Mouse (Mus musculus) MN1 (cell line): ENCODE data around the gene Dhx37.
A peak's percentile ranks its signal among the peaks of the same experiment; 100 is the strongest.
"Not testable (repeated sequence)": the region's sequence is repeated elsewhere in the genome, so short reads cannot be mapped to it uniquely, and the experiment has no call there.

Experiments
- DNase-seq: peaks from one replicate; pipeline ENCODE4 v3.0.0-alpha.2; 2016; ENCODE audit warnings: low spot score

Gene Dhx37

GRCm38 (mm10) chr5:125389131-125389578, 44.8 kb downstream of the Dhx37 start, which contains the start of gene Gm10382:
Gene Gm10382 (plus strand): TSS chr5:125389322.
- peak; percentile 90 for DNase-seq

DNA sequence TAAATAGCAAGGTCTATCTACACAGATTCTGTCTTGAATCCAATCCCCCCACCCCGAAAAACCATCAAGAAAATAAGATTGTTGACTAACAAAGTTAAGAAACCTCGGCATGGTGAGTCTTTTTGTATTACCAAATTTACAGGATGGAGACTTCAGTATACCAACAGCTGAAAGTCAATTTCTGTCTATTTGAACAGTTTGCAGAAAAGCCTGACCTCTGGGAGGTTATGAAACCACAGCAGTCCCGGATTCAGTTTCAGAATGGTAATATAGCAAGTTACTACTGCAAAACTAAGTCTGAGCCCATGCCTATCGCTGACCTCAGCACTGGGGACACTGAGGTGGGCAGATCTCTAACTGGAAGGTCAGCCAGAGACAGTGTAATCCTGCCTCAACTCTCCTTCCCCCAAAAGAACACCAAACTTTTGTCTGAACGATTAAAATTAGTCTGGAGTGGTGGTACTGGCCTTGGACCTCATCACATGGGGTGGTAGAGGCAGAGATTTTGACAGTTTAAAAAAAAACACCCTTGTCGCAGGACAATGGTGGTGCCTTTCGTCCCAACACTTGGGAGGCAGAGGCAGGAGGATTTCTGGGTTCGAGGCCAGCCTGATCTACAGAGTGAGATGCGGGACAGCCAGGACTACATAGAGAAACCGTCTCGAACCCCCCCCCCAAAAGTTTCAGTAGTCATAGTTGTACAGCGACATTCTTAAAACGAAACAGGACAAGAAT, 45.4 kb downstream of the Dhx37 start:
- peak; percentile 48 for DNase-seq

DNA sequence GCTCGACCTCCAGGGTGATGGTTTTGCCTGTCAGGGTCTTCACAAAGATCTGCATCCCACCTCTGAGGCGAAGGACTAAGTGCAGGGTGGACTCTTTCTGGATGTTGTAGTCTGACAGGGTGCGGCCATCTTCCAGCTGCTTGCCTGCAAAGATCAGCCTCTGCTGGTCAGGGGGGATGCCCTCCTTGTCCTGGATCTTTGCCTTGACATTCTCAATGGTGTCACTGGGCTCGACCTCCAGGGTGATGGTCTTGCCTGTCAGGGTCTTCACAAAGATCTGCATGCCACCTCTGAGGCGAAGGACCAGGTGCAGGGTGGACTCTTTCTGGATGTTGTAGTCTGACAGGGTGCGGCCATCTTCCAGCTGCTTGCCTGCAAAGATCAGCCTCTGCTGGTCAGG, 46.6 kb downstream of the Dhx37 start:
- DNase-seq, result not testable (repeated sequence)

DNA sequence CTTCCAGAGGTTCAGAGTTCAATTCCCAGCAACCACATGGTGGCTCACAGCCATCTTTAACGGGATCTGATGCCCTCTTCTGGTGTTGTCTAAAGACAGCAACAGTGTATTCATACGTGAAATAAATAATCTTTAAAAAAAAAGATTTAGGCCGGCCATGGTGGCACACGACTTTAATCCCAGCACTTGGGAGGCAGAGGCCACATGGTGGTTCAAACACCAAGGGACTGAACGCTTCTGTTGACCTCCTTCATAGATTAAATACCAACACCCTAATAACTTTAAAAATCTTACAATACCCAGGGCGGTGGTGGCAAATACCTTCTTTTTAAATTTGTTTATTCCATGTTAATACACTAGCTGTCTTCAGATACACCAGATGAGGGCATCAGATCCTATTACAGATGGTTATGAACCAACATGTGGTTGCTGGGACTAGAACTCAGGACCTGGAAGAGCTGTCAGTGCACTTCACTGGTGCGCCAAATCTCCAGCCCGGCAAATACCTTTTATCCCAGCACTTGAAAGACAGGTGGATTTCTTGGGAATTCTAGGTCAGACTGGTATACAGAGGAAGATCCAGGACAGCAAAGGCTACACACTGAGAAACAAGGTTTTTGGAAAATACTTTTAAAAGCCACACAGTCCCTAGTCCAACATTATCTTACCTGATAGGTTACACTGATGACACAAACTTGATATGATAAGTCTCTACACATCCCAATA, 48.5 kb downstream of the Dhx37 start:
- peak; percentile 38 for DNase-seq

- DNase-seq, result peak; percentile 52
These were observed 49.3 kb downstream of the Dhx37 start for GRCm38 (mm10) chr5:125384512-125385214.

GRCm38 (mm10) chr5:125383637-125384420, 50.1 kb downstream of the Dhx37 start:
- peak; percentile 44 for DNase-seq

- peak; percentile 85 for DNase-seq
These were observed 51.0 kb downstream of the Dhx37 start for GRCm38 (mm10) chr5:125382673-125383558.

DNA sequence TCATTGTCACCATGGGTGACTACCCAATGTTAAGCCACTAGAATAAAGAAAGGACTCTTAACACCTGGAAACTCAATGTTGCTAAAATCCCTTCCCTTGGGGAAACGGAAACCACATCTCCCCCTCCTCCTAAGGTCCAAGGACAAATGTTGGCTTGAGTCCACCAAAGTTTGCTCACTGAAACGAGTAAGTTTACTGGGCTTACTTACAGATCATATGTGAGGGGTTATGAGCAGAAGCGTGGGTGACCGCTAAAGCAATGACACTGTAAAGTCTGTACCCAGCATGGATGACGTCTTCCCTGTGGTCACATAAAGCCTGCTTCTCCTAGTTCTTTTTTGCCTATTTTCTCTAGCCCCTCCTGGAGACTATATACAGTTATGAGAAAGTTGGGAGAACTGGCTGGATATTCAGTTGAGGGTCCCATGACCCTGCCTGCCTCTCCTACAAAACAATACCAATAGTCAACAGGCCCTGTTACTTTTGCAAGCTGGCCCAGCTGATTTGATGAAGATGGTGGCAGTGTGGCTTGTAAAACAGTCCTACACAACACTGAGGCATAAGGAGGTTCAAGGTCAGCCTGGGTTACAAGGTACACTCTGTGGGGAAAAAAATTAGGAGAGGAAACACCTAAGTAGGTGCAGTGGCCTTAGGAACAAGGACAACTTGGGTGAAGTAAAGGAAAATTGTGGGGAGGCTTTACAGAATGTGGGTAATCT, 51.8 kb downstream of the Dhx37 start:
- no peak for DNase-seq

DNA sequence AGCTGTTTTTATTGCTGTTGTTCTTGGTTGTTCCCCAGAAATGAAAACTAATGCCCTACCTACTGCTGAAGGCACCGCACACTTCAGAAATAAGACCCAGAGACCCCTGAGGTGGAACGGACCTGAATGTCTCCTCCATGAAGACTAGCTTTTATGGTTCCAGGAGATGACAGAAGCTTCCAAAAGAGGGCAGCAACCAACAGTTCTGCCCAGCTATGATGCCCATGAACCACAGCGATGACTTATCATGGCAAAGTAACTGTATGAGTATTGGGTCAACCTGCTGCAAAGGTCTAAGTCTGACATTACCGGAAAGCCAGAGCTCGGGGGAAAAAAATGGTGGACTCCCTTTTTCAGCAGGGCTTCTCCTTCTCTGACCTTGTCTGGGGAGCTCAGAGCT, 55.0 kb downstream of the Dhx37 start:
- no peak for DNase-seq

DNA sequence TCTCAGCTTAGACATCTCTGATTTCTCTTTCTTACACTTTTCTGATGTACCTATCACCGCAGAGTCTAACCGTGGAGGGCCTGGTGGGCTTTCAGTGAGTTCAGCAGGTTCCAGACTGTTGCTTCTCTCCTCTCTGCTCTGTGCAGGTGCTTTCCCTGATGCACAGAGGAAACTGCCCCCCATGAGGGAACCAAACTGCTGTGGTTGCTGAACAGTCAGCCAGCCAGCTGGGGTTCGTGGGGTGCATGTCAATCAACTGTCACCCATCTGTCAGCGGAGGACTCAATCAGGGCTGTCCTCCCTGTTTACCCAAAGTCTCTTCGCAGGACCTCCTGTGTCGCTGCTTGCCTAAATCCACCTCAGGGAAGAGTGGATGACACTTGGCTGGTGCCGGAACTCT, 56.7 kb downstream of the Dhx37 start:
- DNase-seq, result no peak

- DNase-seq, result no peak
These were observed 58.0 kb downstream of the Dhx37 start for GRCm38 (mm10) chr5:125375871-125376270.

GRCm38 (mm10) chr5:125372027-125372426, 61.9 kb downstream of the Dhx37 start:
- no peak for DNase-seq

DNA sequence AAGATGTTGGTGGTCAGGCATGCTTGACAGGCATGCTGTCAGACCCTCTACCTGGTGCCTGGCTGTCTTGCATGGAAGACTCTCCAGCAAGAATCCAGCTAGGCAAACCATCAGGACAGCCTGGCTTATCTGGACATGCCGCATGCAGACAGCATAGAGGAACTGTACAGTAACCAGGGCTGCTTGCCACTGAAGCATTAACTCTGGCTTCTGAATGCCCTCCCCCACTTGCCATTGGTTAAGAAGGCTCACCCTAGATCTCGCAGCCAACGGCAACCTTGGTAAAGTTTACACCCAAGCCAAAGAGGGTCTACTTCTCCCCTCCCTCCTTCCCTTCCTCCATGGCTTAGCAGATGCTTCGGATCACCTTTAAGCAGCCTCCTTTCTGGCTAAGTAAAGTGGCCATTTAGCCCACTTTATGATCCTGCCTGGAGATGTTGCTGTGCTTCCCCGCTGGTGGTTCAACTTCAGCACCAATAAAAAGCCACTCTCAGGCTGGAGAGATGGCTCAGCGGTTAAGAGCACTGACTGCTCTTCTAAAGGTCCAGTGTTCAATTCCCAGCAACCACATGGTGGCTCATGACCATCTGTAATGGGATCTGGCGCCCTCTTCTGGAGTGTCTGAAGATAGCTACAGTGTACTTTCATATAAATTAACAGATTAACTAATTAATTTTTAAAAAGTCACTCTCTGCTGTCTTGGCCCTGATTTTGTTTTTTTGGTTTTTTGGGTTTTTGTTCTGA, 62.8 kb downstream of the Dhx37 start:
- DNase-seq, result no peak

- peak; percentile 80 for DNase-seq
These were observed 65.4 kb downstream of the Dhx37 start for GRCm38 (mm10) chr5:125368568-125368967.

- no peak for DNase-seq
These were observed 65.8 kb downstream of the Dhx37 start for GRCm38 (mm10) chr5:125368156-125368555.

DNA sequence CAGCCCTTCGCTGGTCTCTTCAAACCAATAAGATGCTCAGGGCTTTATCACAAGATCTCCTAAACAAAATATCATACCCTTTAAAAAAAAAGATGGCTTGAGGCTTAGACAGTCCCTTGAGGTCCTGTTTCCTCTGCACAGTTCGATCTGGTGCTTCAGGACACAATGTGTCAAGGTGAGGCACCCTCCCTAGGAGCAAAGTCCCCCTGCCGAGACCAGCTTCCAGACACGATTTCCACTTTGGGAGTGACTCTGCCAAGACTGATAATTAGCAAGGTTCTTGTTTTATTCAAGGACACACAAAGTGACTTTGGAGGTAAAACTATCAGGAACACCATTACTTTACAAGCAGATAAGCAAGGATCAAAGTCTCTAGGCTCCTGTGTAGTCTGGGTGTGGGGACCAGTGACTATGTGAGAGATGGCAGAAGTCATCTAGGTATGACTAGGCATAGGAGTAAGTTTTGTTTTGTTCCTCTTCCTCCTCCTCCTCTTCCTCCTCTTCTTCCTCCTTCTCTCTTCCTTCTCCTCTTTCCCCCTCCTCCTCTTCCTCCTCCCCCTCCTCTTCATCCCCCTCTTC, 69.0 kb downstream of the Dhx37 start:
- no peak for DNase-seq

DNA sequence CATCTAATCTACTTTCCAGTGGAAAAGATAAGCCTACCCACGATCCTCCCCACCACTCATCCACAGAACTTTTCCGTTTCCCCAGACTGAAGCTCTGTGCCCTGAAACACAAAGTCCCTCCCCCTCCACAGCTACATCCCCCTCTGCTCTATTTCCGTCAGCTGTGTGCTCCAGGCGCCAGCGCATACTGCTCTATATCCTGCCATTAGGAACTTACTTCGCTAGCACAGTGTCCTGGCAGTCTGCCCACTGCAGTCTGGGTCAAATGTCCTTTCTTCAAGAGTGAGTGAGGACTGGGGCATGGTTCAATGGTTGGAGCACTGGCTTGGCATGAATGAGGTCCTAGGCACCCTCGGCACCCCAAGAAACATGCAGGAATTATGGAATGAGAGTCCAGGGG, 70.0 kb downstream of the Dhx37 start:
- DNase-seq, result no peak
